Mouse (Mus musculus) testis, adult 2 months (tissue): ENCODE data around the gene Pfkfb4.

Experiments
- CTCF ChIP-seq: fragments of 200-500 bp; IDR thresholded peaks from 2 replicates; pipeline ENCODE4 v1.5.1; 2012; ENCODE audit warnings: low read depth, mild to moderate bottlenecking, inconsistent platforms, low read length, moderate library complexity; ENCODE audit not compliant: control insufficient read depth, insufficient read depth, insufficient replicate concordance
- POLR2A ChIP-seq: fragments of 200-500 bp; IDR thresholded peaks from 2 replicates; pipeline ENCODE4 v1.6.1; 2012; ENCODE audit warnings: low read depth, mild to moderate bottlenecking, inconsistent platforms, low read length, moderate library complexity; ENCODE audit not compliant: control insufficient read depth

DNA sequence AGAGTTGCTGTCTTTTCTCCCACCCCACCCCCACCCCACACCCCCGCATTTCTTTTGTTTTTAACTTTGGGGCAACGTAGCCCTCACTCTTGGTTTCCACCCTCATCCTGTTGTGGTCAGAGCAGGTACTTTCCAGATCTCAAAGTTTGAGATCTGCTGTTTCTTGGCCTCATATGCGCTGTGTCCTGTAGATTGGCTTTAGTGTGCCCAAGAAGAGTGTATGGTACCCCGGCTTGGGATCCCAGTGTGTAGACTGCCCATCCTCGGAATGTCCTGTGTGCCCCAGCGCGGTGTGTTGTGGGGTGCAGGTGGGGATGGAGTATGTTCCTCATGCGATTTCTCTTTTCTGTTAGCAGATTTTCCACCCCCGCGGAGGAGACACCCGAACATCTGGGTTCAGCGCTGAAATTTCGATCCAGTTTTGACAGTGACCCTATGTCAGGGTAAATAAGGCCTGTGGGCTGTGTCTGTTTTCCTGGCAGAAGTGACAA, 59.5 kb downstream of the Pfkfb4 start:
- TF ChIP-seq CTCF (no peak), POLR2A (no peak)
